Mouse (Mus musculus): Measurements from ENCODE around the gene Cradd.

GRCm38 (mm10) chr10:95133057-95133456 lies 190.9 kb downstream of the Cradd start:
- no peak for TF ChIP-seq CTCF (IDR thresholded peaks at IDR 0.05; ENCODE audit: extremely low read depth, insufficient read length, insufficient replicate concordance, low read depth, low read length)
- no peak for TF ChIP-seq POLR2A (IDR thresholded peaks at IDR 0.05; ENCODE audit: low read depth, low read length)

All from small intestine, adult 2 months (tissue).